Mouse (Mus musculus): Measurements from ENCODE around the gene Fam124a. TPM values are rescaled to one million over a fixed set of nuclear protein-coding genes. Genes with fewer than 3 reads are reported as not detected.
"Not testable (repeated sequence)": the region's sequence is repeated elsewhere in the genome, so short reads cannot be mapped to it uniquely, and the experiment has no call there.

The Fam124a gene
- polyA plus RNA-seq, 1 experiment: 3.3 TPM

- 84% methylated on average over 5 of the region's 5 CpGs for WGBS
- H3K27me3 ChIP-seq (ENCODE audit: control insufficient read depth, insufficient read depth, low read length): no peaks in the 10 kb centered on the region
- H3K4me1 ChIP-seq (ENCODE audit: control insufficient read depth, insufficient read depth, insufficient read length, low read length): no peaks in the 10 kb centered on the region
- H3K4me3 ChIP-seq (ENCODE audit: low read depth, low read length): no peak overlapping the region
- TF ChIP-seq POLR2A (IDR thresholded peaks at IDR 0.05; ENCODE audit: low read depth, low read length): no peak
- no peak for TF ChIP-seq CTCF (IDR thresholded peaks at IDR 0.05; ENCODE audit: extremely low read depth, insufficient read length, insufficient replicate concordance, low read depth, low read length)
- H3K36me3 ChIP-seq (ENCODE audit: control insufficient read depth, insufficient read depth, low read length): no peaks in the 10 kb centered on the region
- H3K27ac ChIP-seq (ENCODE audit: insufficient read depth, low read depth, low read length): no peak overlapping the region
Observed at GRCm38 (mm10) chr14:62627951-62628350, 72.4 kb downstream of the Fam124a start.

- H3K36me3 ChIP-seq (ENCODE audit: control insufficient read depth, insufficient read depth, low read length): no peaks in the 10 kb centered on the region
- no peak for TF ChIP-seq CTCF (IDR thresholded peaks at IDR 0.05; ENCODE audit: extremely low read depth, insufficient read length, insufficient replicate concordance, low read depth, low read length)
- no peak for TF ChIP-seq POLR2A (IDR thresholded peaks at IDR 0.05; ENCODE audit: low read depth, low read length)
- no peak overlapping the region for H3K27ac ChIP-seq (ENCODE audit: insufficient read depth, low read depth, low read length)
- no peaks in the 10 kb centered on the region for H3K4me1 ChIP-seq (ENCODE audit: control insufficient read depth, insufficient read depth, insufficient read length, low read length)
- no peaks in the 10 kb centered on the region for H3K27me3 ChIP-seq (ENCODE audit: control insufficient read depth, insufficient read depth, low read length)
- 29% methylated on average over 9 of the region's 9 CpGs for WGBS
- H3K4me3 ChIP-seq (ENCODE audit: low read depth, low read length): no peak overlapping the region
Observed at GRCm38 (mm10) chr14:62637436-62638344, 82.2 kb downstream of the Fam124a start.

GRCm38 (mm10) chr14:62638345-62638702 is 82.8 kb downstream of the Fam124a start:
- 60% methylated on average over 6 of the region's 6 CpGs for WGBS
- Histone ChIP-seq H3K4me1 (ENCODE audit: control insufficient read depth, insufficient read depth, insufficient read length, low read length) (no peaks in the 10 kb centered on the region), H3K27me3 (ENCODE audit: control insufficient read depth, insufficient read depth, low read length) (no peaks in the 10 kb centered on the region), H3K27ac (ENCODE audit: insufficient read depth, low read depth, low read length) (no peak overlapping the region), H3K36me3 (ENCODE audit: control insufficient read depth, insufficient read depth, low read length) (no peaks in the 10 kb centered on the region), H3K4me3 (ENCODE audit: low read depth, low read length) (no peak overlapping the region)
- TF ChIP-seq POLR2A (IDR thresholded peaks at IDR 0.05; ENCODE audit: low read depth, low read length): no peak
- TF ChIP-seq CTCF (IDR thresholded peaks at IDR 0.05; ENCODE audit: extremely low read depth, insufficient read length, insufficient replicate concordance, low read depth, low read length): no peak

DNA sequence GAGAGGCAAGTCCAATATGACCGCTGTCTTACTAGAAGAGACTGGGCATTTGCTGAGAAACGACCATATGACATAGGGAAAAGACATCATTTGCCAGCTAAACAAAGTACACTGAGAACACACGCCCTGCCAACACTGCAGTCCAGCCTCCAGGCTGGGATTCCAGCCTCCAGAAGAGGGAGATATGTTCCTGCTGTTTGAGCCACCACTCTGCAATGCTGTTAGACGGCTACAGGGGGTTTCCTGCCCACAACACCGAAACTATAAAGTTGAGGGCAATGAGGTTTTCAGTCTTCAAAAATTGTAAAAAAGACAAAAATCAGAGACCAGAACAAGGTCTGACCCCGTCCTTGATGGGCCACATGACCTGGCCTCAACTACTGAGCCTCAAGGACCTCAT is 83.6 kb downstream of the Fam124a start:
- H3K36me3 ChIP-seq (ENCODE audit: control insufficient read depth, insufficient read depth, low read length): no peaks in the 10 kb centered on the region
- no peak overlapping the region for H3K27ac ChIP-seq (ENCODE audit: insufficient read depth, low read depth, low read length)
- H3K4me1 ChIP-seq (ENCODE audit: control insufficient read depth, insufficient read depth, insufficient read length, low read length): no peaks in the 10 kb centered on the region
- H3K4me3 ChIP-seq (ENCODE audit: low read depth, low read length): no peak overlapping the region
- no peaks in the 10 kb centered on the region for H3K27me3 ChIP-seq (ENCODE audit: control insufficient read depth, insufficient read depth, low read length)
- 49% methylated on average over 6 of the region's 6 CpGs for WGBS
- TF ChIP-seq POLR2A (IDR thresholded peaks at IDR 0.05; ENCODE audit: low read depth, low read length): no peak
- no peak for TF ChIP-seq CTCF (IDR thresholded peaks at IDR 0.05; ENCODE audit: extremely low read depth, insufficient read length, insufficient replicate concordance, low read depth, low read length)

- H3K36me3 ChIP-seq (ENCODE audit: control insufficient read depth, insufficient read depth, low read length): no peaks in the 10 kb centered on the region
- no peak overlapping the region for H3K27ac ChIP-seq (ENCODE audit: insufficient read depth, low read depth, low read length)
- no peak overlapping the region for H3K4me3 ChIP-seq (ENCODE audit: low read depth, low read length)
- no peaks in the 10 kb centered on the region for H3K4me1 ChIP-seq (ENCODE audit: control insufficient read depth, insufficient read depth, insufficient read length, low read length)
- TF ChIP-seq POLR2A (IDR thresholded peaks at IDR 0.05; ENCODE audit: low read depth, low read length) (no peak), CTCF (IDR thresholded peaks at IDR 0.05; ENCODE audit: extremely low read depth, insufficient read length, insufficient replicate concordance, low read depth, low read length) (no peak)
- WGBS: 75% methylated on average over 5 of the region's 5 CpGs
- H3K27me3 ChIP-seq (ENCODE audit: control insufficient read depth, insufficient read depth, low read length): no peaks in the 10 kb centered on the region
Observed at GRCm38 (mm10) chr14:62639551-62639950, 84.0 kb downstream of the Fam124a start.

DNA sequence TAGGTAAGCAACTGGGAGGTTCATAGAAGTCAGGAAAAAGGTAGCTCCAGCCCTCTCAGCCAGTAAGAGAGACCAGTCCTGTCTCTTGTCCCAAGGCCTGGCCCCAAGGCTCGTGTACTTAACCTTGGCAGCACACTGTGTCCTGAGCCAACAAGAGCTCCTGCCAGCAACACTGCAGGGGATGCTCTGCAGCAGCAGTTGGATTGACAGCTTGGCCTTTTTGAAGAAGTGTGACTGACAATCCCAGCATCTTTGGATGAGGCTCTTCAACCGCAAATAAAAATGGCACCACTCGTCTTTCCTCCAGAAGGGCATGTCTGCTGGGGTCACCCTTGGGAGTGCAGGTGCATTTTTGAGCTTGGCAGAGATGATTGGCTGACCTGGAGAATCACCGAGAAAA is 84.9 kb downstream of the Fam124a start:
- no peaks in the 10 kb centered on the region for H3K27me3 ChIP-seq (ENCODE audit: control insufficient read depth, insufficient read depth, low read length)
- WGBS: 71% methylated on average over 4 of the region's 4 CpGs

DNA sequence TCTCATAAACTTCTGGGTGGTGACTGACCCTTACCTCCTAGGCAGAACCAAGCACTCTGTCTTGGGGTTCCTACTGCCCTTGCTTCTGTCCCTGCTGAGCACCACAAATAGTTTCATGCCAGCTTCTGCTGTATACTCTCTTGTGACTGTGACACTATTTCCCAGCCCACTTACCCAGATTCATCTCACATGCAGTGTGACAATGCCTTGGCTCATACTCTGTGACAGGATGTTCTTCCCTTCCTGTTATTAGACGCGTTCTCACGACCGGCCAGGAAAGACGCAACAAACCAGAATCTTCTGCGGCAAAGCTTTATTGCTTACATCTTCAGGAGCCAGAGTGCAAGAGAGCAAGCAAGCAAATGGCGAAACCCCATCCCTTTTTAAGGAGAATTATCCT is 86.8 kb downstream of the Fam124a start:
- H3K27me3 ChIP-seq (ENCODE audit: control insufficient read depth, insufficient read depth, low read length); H3K27ac ChIP-seq (ENCODE audit: insufficient read depth, low read depth, low read length); H3K4me3 ChIP-seq (ENCODE audit: low read depth, low read length); H3K4me1 ChIP-seq (ENCODE audit: control insufficient read depth, insufficient read depth, insufficient read length, low read length); H3K36me3 ChIP-seq (ENCODE audit: control insufficient read depth, insufficient read depth, low read length): not testable (repeated sequence)
- 78% methylated on average over 6 of the region's 7 CpGs for WGBS

More for the DNA sequence above, 84.9 kb downstream of the Fam124a start:
- no peak overlapping the region for H3K27ac ChIP-seq (ENCODE audit: insufficient read depth, low read depth, low read length)
- no peak overlapping the region for H3K4me3 ChIP-seq (ENCODE audit: low read depth, low read length)
- H3K36me3 ChIP-seq (ENCODE audit: control insufficient read depth, insufficient read depth, low read length): no peaks in the 10 kb centered on the region
- TF ChIP-seq CTCF (IDR thresholded peaks at IDR 0.05; ENCODE audit: extremely low read depth, insufficient read length, insufficient replicate concordance, low read depth, low read length) (no peak), POLR2A (IDR thresholded peaks at IDR 0.05; ENCODE audit: low read depth, low read length) (no peak)
- no peaks in the 10 kb centered on the region for H3K4me1 ChIP-seq (ENCODE audit: control insufficient read depth, insufficient read depth, insufficient read length, low read length)
